Mouse (Mus musculus): Measurements from ENCODE around the gene Cited2.

DNA sequence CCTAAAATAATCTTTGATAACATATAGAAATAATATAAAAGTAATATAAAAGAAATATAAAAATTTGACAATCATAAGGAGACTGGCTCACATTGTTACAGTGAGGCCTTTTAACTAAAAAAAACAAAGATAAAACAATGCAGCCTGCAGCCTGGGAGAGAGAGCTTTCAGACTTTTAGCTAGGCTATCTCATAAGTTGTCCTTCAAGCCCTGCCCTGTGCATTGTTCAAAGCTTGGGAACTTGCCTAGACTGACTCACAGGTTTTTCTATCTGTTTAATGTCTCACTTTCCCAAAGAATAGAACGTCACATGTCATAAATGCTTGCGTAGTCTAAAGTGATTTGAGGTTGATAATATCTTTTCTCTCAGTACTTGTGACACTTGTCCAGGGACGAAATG lies 36.8 kb downstream of the Cited2 start:
- TF ChIP-seq CTCF (conservative IDR thresholded peaks at IDR 0.05; ENCODE audit: low read length) (no peak), POU5F1 (IDR thresholded peaks at IDR 0.05; ENCODE audit: borderline replicate concordance, low read length) (no peak)
